Mouse (Mus musculus): ENCODE data around the gene Cbfa2t3. TPM values are rescaled to one million over a fixed set of nuclear protein-coding genes. Genes with fewer than 3 reads are reported as not detected.

Cbfa2t3 gene
- polyA plus RNA-seq, 1 experiment from 2014 or later, result 2.4 TPM

GRCm38 (mm10) chr8:122593783-122594507 is 105.0 kb downstream of the Cbfa2t3 start:
- H3K27me3 ChIP-seq (ENCODE audit: poor library complexity, severe bottlenecking), result no peaks in the 10 kb centered on the region
- H3K9me3 ChIP-seq, result no peaks in the 10 kb centered on the region
- H3K36me3 ChIP-seq (replicated peaks), result no peaks in the 10 kb centered on the region; the same call in 1 of the 2 replicates
- H3K4me3 ChIP-seq, result no peak overlapping the region
- DNase-seq (ENCODE audit: extremely low spot score, low spot score), result no peak
- 84% methylated on average over 19 of the region's 19 CpGs for WGBS
- no peak overlapping the region for H3K27ac ChIP-seq
- H3K4me1 ChIP-seq, result peaks cover 23% of the 10 kb centered on the region; the same call in 1 of the 2 replicates

GRCm38 (mm10) chr8:122593240-122593639 is 105.7 kb downstream of the Cbfa2t3 start:
- H3K9me3 ChIP-seq, result no peaks in the 10 kb centered on the region
- peaks cover 23% of the 10 kb centered on the region; the same call in 1 of the 2 replicates for H3K4me1 ChIP-seq
- no peak overlapping the region for H3K27ac ChIP-seq
- no peak overlapping the region for H3K4me3 ChIP-seq
- DNase-seq (ENCODE audit: extremely low spot score, low spot score), result no peak
- H3K36me3 ChIP-seq (replicated peaks), result no peaks in the 10 kb centered on the region; the same call in 1 of the 2 replicates
- no peaks in the 10 kb centered on the region for H3K27me3 ChIP-seq (ENCODE audit: poor library complexity, severe bottlenecking)
- 83% methylated on average over 12 of the region's 12 CpGs for WGBS

- Histone ChIP-seq H3K4me3 (no peak overlapping the region), H3K36me3 (replicated peaks) (no peaks in the 10 kb centered on the region), H3K27me3 (ENCODE audit: poor library complexity, severe bottlenecking) (no peaks in the 10 kb centered on the region), H3K4me1 (peaks cover 25% of the 10 kb centered on the region), H3K9me3 (no peaks in the 10 kb centered on the region), H3K27ac (no peak overlapping the region)
- no peak for DNase-seq (ENCODE audit: extremely low spot score, low spot score)
- WGBS, result 86% methylated on average over 10 of the region's 10 CpGs
These were observed 112.2 kb downstream of the Cbfa2t3 start for GRCm38 (mm10) chr8:122586749-122587148.

GRCm38 (mm10) chr8:122586171-122586570 is 112.7 kb downstream of the Cbfa2t3 start:
- Histone ChIP-seq H3K27ac (no peak overlapping the region), H3K4me1 (peaks cover 27% of the 10 kb centered on the region), H3K4me3 (no peak overlapping the region), H3K9me3 (no peaks in the 10 kb centered on the region), H3K36me3 (replicated peaks) (no peaks in the 10 kb centered on the region), H3K27me3 (ENCODE audit: poor library complexity, severe bottlenecking) (no peaks in the 10 kb centered on the region)
- WGBS, result 58% methylated on average over 7 of the region's 7 CpGs
- DNase-seq (ENCODE audit: extremely low spot score, low spot score), result no peak

GRCm38 (mm10) chr8:122585411-122585891 is 113.5 kb downstream of the Cbfa2t3 start:
- Histone ChIP-seq H3K9me3 (no peaks in the 10 kb centered on the region), H3K4me3 (no peak overlapping the region), H3K36me3 (replicated peaks) (no peaks in the 10 kb centered on the region), H3K4me1 (peaks cover 34% of the 10 kb centered on the region), H3K27me3 (ENCODE audit: poor library complexity, severe bottlenecking) (no peaks in the 10 kb centered on the region), H3K27ac (peak overlapping the region; percentile 36)
- no peak for DNase-seq (ENCODE audit: extremely low spot score, low spot score)
- 73% methylated on average over 14 of the region's 14 CpGs for WGBS

GRCm38 (mm10) chr8:122584981-122585380 is 113.9 kb downstream of the Cbfa2t3 start:
- no peak overlapping the region for H3K27ac ChIP-seq
- 89% methylated on average over 9 of the region's 9 CpGs for WGBS
- no peaks in the 10 kb centered on the region for H3K9me3 ChIP-seq
- DNase-seq (ENCODE audit: extremely low spot score, low spot score), result no peak
- H3K36me3 ChIP-seq (replicated peaks), result no peaks in the 10 kb centered on the region
- H3K4me3 ChIP-seq, result no peak overlapping the region
- peaks cover 35% of the 10 kb centered on the region for H3K4me1 ChIP-seq
- H3K27me3 ChIP-seq (ENCODE audit: poor library complexity, severe bottlenecking), result no peaks in the 10 kb centered on the region

- Histone ChIP-seq H3K4me3 (no peak overlapping the region), H3K27me3 (ENCODE audit: poor library complexity, severe bottlenecking) (no peaks in the 10 kb centered on the region), H3K9me3 (no peaks in the 10 kb centered on the region), H3K36me3 (replicated peaks) (no peaks in the 10 kb centered on the region), H3K27ac (no peak overlapping the region), H3K4me1 (peaks cover 56% of the 10 kb centered on the region)
- WGBS, result 80% methylated on average over 15 of the region's 15 CpGs
- no peak for DNase-seq (ENCODE audit: extremely low spot score, low spot score)
These were observed 118.0 kb downstream of the Cbfa2t3 start for GRCm38 (mm10) chr8:122580926-122581325.

GRCm38 (mm10) chr8:122579196-122579595 is 119.7 kb downstream of the Cbfa2t3 start:
- Histone ChIP-seq H3K4me1 (peaks cover 61% of the 10 kb centered on the region), H3K36me3 (replicated peaks) (peaks cover 12% of the 10 kb centered on the region), H3K27ac (peak overlapping the region; percentile 67), H3K4me3 (no peak overlapping the region), H3K9me3 (no peaks in the 10 kb centered on the region), H3K27me3 (ENCODE audit: poor library complexity, severe bottlenecking) (no peaks in the 10 kb centered on the region)
- no peak for DNase-seq (ENCODE audit: extremely low spot score, low spot score)
- WGBS, result 14% methylated on average over 7 of the region's 7 CpGs

- peaks cover 81% of the 10 kb centered on the region for H3K4me1 ChIP-seq
- no peaks in the 10 kb centered on the region for H3K27me3 ChIP-seq (ENCODE audit: poor library complexity, severe bottlenecking)
- peak overlapping the region; percentile 93 for H3K27ac ChIP-seq
- WGBS, result 38% methylated on average over 10 of the region's 10 CpGs
- peak overlapping the region; percentile 77 for H3K4me3 ChIP-seq
- DNase-seq (ENCODE audit: extremely low spot score, low spot score), result no peak
- no peaks in the 10 kb centered on the region for H3K9me3 ChIP-seq
- peaks cover 33% of the 10 kb centered on the region for H3K36me3 ChIP-seq (replicated peaks)
These were observed 121.8 kb downstream of the Cbfa2t3 start for GRCm38 (mm10) chr8:122577116-122577515.

GRCm38 (mm10) chr8:122576648-122577022 is 122.3 kb downstream of the Cbfa2t3 start, which contains the start of gene Aprt:
Aprt (minus strand) TSS chr8:122576909.
- WGBS, result under 1% methylated on average over 39 of the region's 39 CpGs
- no peaks in the 10 kb centered on the region for H3K9me3 ChIP-seq
- no peaks in the 10 kb centered on the region for H3K27me3 ChIP-seq (ENCODE audit: poor library complexity, severe bottlenecking)
- H3K4me1 ChIP-seq, result peaks cover 86% of the 10 kb centered on the region
- peak; percentile 92 for DNase-seq (ENCODE audit: extremely low spot score, low spot score)
- H3K36me3 ChIP-seq (replicated peaks), result peaks cover 37% of the 10 kb centered on the region
- H3K27ac ChIP-seq, result peak within 1 kb of the TSS; percentile 93
- H3K4me3 ChIP-seq, result peak within 1 kb of the TSS; percentile 77

GRCm38 (mm10) chr8:122575735-122576647 is 122.9 kb downstream of the Cbfa2t3 start:
- Histone ChIP-seq H3K27ac (peak overlapping the region; percentile 93), H3K27me3 (ENCODE audit: poor library complexity, severe bottlenecking) (no peaks in the 10 kb centered on the region), H3K4me3 (peak overlapping the region; percentile 77), H3K9me3 (no peaks in the 10 kb centered on the region), H3K4me1 (peaks cover 88% of the 10 kb centered on the region), H3K36me3 (replicated peaks) (peaks cover 44% of the 10 kb centered on the region)
- 16% methylated on average over 21 of the region's 21 CpGs for WGBS
- peak; percentile 30 for DNase-seq (ENCODE audit: extremely low spot score, low spot score)

GRCm38 (mm10) chr8:122575286-122575685 is 123.6 kb downstream of the Cbfa2t3 start:
- no peak for DNase-seq (ENCODE audit: extremely low spot score, low spot score)
- peaks cover 2% of the 10 kb centered on the region; the same call in 1 of the 2 replicates for H3K9me3 ChIP-seq
- H3K27me3 ChIP-seq (ENCODE audit: poor library complexity, severe bottlenecking), result no peaks in the 10 kb centered on the region
- H3K27ac ChIP-seq, result peak overlapping the region; percentile 93; the same call in 1 of the 2 replicates
- H3K4me3 ChIP-seq, result peak overlapping the region; percentile 77
- H3K4me1 ChIP-seq, result peaks cover 85% of the 10 kb centered on the region
- H3K36me3 ChIP-seq (replicated peaks), result peaks cover 51% of the 10 kb centered on the region
- WGBS, result 78% methylated on average over 8 of the region's 8 CpGs

All from forebrain, embryonic 10.5 days (tissue).